Mouse (Mus musculus): ENCODE results near the gene H2-Eb2.

Gene H2-Eb2

GRCm38 (mm10) chr17:34325436-34325835, at the start of gene H2-Eb2:
Gene H2-Eb2, plus strand, starts transcription at chr17:34325665.
- no peak for DNase-seq (ENCODE audit: low read depth, low spot score)

DNA sequence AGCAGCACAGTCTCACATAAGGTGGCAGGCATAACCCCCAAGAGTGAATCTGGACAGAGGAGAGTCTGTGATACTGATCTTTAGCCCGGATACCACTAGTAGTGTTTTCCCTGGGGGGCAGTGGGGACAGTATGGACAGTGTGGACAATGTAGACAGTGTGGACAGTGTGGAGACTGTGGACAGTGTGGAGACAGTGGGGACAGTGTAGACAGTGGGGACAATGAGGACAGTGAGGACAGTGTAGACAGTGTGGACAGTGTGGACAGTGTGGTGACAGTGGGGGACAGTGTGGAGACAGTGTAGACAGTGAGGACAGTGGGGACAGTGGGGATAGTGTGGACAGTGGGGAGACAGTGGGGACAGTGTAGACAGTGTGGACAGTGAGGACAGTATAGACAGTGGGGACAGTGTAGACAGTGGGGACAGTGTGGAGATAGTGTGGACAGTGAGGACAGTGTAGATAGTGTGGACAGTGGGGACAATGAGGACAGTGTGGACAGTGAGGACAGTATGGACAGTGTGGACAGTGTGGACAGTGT, 44.9 kb upstream of the H2-Eb2 start:
- DNase-seq (ENCODE audit: low read depth, low spot score): no peak

- no peak for DNase-seq (ENCODE audit: low read depth, low spot score)
Observed at GRCm38 (mm10) chr17:34281836-34282235, 43.6 kb upstream of the H2-Eb2 start.

DNA sequence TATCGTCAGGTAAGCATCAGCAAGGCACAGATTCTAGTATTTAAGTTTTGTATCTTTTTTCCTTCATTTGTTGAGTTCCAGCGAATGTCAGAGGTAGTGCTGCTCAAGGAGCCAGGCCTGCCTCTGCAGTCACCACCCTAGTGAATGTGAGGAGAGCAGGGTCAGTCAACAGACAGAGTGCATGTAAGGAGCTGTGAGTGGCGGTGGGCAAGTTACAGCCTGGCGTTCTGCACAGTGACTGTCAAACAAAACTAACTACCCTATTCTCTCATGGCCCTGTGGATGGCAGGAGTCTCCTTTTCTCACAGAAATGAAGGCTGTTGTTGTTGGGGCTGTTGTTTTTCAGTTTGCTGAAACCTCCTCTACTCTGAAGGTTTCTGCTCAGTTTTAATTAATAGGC, 40.1 kb upstream of the H2-Eb2 start:
- DNase-seq (ENCODE audit: low read depth, low spot score): no peak

- no peak for DNase-seq (ENCODE audit: low read depth, low spot score)
Observed at GRCm38 (mm10) chr17:34285848-34286247, 39.6 kb upstream of the H2-Eb2 start.

DNA sequence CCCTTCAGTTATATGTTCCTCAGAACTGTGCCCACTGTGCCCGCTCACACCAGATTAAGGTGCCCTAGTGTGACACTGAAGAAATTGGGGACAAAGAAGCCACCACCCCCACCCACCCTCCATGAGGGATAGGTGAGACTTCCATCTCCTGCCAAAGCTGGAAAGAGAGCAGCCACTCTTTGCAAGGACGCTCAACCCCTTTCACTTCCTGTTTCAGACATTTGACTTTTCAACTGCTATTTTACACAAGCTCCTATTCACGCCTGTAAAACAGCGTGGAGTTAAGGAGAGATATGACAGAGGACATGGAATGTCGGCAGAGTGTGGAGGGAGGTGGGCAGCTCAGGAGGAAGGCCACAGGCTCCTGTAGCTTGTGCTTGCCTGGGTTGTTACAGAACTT, 39.0 kb upstream of the H2-Eb2 start:
- no peak for DNase-seq (ENCODE audit: low read depth, low spot score)

DNA sequence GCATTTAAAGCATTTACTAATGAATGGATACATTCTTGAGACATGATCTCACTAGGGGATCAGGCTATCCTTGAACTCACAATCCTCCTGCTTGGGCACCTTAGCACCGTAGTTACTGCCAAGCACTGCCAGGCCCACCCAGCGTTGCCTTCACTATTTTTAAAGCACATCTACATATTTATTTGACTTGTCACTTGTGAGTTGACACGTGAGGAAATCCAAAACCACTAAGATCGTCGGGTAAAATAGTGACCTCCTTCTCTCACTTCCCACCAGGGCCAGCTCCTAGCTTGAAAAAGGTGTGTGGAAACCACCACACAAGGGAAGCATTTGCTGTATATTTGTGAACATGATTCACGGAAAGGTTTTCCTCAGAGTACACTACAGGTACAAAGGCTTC, 38.5 kb upstream of the H2-Eb2 start:
- no peak for DNase-seq (ENCODE audit: low read depth, low spot score)

GRCm38 (mm10) chr17:34287648-34288047, 37.8 kb upstream of the H2-Eb2 start, which contains the start of gene H2-Aa:
Gene H2-Aa, minus strand, starts transcription at chr17:34287823.
- peak; percentile 47 for DNase-seq (ENCODE audit: low read depth, low spot score)

DNA sequence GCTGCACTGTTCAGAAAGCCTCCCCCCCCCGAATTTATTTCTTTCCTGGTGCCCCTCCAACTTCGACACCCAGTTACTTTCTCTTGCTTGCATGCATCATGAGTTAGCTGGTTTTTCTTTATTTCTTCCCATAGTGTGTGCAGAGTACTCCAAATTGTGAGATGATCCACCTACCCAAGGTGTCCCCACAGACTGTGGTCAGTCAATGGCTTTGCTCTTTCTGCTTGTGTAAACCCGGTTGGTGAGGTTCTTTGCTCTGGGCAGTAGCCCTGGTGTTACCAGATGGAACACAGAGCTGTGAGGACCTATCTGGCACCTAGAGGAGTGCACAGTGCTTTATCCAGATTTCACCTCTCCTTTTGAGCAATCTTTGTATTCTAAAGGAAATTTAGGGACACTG, 37.3 kb upstream of the H2-Eb2 start:
- DNase-seq (ENCODE audit: low read depth, low spot score): no peak

DNA sequence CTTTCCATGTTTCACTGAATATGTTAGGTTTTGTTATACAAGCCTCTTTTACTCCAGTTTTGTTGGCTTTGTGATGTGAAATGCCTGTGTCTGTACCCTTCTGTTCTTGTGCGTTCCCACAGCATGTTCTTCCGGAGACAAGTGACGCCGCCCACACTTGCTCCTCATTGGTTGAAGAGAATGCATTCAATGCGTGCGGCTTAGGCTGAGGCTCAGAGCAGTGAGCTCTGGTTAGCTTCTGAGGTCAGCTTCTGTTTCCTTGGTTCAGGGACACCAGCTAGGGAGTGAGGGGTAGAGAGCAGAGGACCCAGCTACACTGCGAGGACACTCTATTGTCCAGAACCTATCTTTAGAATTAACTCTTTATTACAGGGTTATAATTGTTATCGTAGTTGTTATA, 33.9 kb upstream of the H2-Eb2 start:
- DNase-seq (ENCODE audit: low read depth, low spot score): peak; percentile 64

DNA sequence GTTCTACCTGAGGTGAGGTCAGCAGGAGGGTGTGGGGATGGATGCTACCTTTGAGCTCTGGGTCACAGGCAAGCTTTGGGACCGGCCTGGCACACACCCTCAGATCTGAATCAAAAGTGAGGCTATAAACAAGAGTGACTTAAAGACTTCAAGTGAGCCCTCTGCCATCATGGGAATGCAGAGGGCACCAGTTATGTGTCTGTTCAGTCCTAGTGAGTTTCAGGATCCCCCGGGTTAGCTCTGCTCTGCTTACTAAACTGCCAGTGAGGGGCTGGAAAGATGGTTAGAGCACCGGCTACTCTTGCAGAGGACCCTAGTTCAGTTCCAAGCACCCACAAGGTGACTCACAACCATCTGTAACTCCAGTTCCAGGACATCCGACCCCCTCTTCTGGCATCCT, 32.9 kb upstream of the H2-Eb2 start:
- no peak for DNase-seq (ENCODE audit: low read depth, low spot score)

GRCm38 (mm10) chr17:34293533-34293932, 31.9 kb upstream of the H2-Eb2 start:
- no peak for DNase-seq (ENCODE audit: low read depth, low spot score)

DNA sequence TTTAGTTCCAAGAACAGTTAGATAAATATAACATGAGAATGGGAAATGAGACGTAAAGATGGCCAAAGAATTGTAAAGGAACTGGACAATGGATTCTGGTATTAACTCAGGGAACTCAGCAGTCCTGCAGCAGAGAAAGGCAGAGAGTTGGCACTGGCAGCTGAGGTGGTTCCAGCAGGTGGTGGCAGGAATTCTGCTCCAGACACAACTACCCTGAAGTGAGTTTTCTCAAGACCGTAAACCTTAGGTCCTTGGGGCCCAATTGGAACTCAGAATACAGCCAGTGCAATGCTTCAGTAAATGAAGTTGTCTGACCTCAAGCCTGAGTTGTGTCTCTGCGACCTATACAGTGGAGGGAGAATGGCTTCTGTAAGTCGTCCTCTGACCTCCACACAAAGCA, 31.2 kb upstream of the H2-Eb2 start:
- DNase-seq (ENCODE audit: low read depth, low spot score): no peak

DNA sequence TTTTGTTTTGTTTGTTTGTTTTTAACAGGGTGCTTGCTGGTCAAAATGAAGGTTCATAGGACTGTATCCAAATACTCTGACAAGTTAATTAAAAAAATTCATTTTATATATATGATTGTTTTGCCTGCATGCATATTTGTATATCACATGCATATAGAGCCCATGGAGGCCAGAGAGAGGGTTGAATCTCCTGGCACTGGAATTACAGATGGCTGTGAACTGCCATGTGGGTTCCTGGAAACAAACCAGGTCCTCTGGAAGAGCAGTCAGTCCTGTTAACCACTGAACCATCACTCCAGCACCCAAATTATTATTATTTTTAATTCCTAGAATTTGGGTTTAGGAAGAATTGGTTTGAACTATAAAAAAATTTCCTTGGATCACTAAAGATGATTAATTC, 30.2 kb upstream of the H2-Eb2 start:
- no peak for DNase-seq (ENCODE audit: low read depth, low spot score)

DNA sequence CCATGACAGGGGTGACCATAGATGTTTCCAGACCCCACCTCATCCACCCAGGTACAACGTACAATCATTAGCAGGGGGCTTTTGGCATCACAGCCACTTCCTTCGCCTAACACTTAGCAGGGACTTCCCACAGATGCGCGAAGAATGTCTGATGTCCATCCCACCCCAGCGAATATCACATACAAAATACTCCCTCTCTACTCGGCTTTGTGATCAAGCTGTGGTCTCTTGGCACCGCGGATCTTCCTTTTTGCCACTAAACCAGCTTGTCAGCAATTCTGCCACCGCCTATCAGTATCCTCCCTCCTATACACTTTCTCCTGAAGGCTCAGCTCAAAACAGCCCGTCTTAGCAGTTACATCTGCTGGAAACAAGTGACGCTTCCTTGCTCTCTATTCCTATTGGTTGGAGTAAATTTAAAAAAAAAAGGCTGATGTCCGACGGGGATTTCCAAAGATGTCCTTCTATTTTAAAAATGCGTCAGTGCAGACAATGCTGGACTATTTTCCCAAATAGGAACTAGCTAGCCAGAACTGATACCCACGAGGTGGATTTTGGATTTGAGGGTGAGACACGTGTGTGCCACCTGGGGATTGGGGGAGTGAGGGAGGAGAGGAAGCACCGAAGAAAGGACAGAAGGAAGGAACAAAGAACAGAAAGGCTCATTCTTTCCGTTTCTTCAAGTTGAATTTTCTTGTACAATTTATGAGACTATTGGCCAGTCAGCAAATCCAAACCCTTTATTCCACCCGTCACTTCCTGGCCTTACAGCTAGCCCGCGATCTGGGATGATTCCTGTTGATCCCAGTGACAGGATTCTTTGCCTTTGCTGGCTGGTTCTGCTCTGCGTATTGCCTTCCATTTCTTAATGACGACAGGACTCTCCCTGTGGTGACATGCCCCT, 29.3 kb upstream of the H2-Eb2 start:
- DNase-seq (ENCODE audit: low read depth, low spot score): peak; percentile 41

- no peak for DNase-seq (ENCODE audit: low read depth, low spot score)
Observed at GRCm38 (mm10) chr17:34299356-34299755, 26.1 kb upstream of the H2-Eb2 start.

- no peak for DNase-seq (ENCODE audit: low read depth, low spot score)
Observed at GRCm38 (mm10) chr17:34300071-34300470, 25.4 kb upstream of the H2-Eb2 start.

- DNase-seq (ENCODE audit: low read depth, low spot score): no peak
Observed at GRCm38 (mm10) chr17:34300691-34301566, 24.5 kb upstream of the H2-Eb2 start.

DNA sequence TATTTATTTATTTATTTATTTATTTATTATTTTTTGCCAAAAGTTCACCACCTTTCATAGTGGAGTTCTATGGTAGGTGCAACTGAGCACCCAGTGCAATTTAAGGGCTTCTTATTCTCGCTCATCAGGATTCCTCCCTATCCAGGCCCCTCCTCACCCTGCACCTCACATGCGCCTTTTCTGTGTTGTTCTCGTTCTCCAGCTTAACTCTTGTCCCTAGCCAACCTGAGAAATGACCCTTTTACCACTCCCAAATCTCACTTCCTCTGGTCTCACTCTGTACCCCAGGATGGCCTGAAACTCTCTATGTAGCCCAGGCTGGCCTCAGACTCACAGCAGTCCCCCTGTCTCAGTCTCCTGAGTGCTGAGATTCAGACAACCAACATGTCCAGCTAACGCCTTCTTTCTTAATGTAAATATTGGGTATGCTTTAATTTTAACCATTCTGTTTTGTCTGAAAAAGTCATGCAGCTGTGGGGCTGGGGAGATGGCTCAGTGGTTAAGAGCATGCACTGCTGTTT, 23.7 kb upstream of the H2-Eb2 start:
- DNase-seq (ENCODE audit: low read depth, low spot score): no peak

- no peak for DNase-seq (ENCODE audit: low read depth, low spot score)
Observed at GRCm38 (mm10) chr17:34303789-34304188, 21.7 kb upstream of the H2-Eb2 start.

DNA sequence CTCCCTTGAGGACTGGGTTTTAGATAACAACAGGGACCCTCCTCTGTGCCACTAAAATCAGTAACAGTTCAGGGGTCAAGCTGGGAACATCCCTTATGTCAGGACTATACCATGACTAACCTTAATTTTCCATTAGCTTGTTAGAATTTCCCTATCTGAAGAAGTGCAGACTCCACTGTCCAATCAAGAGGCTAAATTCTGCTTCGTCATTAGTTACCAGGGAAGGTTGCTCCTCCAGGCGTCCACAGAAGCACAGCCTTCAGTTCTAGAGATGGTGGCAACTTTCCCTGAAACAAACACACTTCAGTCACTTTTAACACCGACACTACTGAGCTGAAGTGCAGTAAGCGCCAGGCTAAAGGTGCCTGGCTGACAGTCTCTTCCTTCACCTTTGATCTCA, 20.7 kb upstream of the H2-Eb2 start:
- DNase-seq (ENCODE audit: low read depth, low spot score): peak; percentile 50

Data from telencephalon, adult 2 months (tissue).